Mouse (Mus musculus) lung, postnatal 36 days (tissue): ENCODE results near the gene AU022252.

Experiments
- DNase-seq: peaks from one replicate; pipeline ENCODE4 v3.0.0; 2022; ENCODE audit warnings: mixed read lengths

AU022252 gene

GRCm38 (mm10) chr4:119183525-119183924, 49.0 kb downstream of the AU022252 start:
- DNase-seq: no peak

DNA sequence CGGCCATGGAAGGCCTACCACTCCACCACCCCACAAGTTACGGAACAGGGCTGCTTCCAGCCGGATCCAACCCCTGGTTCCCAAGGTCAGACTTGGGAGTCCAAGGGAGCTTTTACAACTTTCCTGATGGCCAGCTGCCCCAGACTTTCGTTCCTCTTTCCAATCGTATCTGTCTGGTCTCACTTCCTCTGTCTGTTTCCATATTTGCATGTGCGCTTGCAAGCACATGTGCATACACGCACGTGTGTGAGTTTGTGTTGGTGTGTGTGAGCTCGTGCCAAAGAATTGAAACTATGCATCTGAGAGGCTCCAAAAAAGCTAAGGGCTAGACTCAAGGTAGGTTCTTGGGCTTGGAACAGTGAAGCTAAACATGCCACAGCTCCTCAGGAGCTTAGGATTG, 51.1 kb downstream of the AU022252 start:
- DNase-seq: peak; percentile 53

GRCm38 (mm10) chr4:119180133-119180707, 52.3 kb downstream of the AU022252 start:
- no peak for DNase-seq

DNA sequence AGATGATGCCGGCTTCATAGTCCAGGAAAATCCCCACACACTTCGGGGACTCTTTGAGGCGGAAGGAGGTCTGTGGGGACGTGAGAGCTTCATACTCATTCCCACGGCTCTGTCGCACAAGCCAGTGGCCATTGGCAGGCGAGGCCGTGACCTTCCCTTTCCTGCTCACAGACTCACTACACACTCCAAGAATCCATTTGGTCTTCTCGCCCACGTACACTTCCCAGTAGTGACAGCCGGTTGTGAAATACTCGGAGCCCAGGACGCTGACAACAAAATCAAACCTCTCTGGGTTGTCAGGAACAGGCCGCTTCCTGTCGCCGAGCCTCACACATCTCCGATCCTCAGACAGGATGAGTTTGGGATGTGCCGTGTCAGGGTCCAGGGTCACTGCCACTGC, 54.2 kb downstream of the AU022252 start:
- peak; percentile 34 for DNase-seq

- DNase-seq: peak; percentile 44
Observed at GRCm38 (mm10) chr4:119177702-119178101, 54.8 kb downstream of the AU022252 start.

DNA sequence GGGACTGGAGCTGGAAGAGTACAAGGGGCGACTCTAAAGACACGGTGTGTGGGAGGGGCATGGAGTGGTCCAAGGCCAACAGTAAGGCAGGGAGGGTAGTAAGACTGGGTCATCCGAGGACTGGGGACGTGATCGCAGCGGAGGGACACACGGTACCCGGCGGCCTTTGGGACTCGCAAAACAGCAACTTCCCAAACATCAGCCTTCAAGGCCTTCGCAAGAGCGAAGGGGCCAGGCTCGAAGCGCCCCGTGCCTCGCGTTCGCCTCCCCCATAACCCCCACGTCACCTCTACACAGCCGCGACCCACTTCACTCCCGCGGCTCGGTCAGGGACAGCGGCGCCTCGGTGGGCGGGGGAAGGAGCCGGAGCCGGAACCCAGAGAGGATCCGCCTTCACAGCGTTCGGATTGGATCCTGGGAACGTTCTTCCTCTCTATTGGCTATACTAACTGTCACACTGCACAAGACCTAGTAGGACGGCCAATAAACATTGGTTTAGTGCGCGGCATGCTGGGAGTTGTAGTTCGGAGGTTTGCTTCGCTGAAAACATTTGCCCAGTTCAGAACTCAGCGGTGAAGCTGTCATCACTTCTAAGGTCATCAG, 58.6 kb downstream of the AU022252 start, which contains the start of gene Zfp691:
Gene Zfp691, minus strand, starts transcription at position 345 of the 603 bp plus-strand sequence.
- DNase-seq: peak; percentile 99

DNA sequence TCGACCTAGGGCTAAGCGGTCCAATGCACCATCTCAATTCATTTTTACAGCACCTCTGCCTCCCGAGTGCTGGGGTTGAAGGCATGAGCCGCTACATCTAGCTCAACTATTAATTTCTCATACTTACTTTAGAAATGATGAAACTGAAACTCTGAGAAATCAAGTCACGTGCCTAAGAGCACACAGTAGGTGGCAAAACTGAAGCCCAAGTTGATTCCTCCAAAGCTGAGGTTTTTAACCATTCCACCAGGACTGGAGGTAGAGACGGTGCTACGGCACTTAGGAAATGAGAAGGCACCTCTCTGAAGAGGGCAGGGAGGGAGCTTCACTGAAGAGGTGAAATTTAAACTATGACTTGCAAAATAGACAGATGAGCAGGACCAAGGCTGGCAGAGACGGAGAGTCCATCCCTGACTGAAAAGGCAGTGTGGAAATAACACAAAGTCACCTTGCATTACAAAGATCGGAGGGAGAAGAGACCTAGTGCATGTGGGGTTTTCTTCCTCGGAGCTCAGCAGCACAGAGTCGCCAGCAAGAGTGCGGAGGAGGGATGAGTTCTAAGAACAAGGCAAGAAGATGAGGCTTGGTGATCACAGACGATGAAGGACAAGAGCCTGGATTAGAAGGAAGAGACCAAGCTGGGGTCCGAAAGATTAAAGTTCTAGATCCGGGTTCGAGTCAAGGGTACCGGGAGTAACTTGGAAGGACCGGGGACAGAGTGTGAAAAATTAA, 59.4 kb downstream of the AU022252 start:
- no peak for DNase-seq

DNA sequence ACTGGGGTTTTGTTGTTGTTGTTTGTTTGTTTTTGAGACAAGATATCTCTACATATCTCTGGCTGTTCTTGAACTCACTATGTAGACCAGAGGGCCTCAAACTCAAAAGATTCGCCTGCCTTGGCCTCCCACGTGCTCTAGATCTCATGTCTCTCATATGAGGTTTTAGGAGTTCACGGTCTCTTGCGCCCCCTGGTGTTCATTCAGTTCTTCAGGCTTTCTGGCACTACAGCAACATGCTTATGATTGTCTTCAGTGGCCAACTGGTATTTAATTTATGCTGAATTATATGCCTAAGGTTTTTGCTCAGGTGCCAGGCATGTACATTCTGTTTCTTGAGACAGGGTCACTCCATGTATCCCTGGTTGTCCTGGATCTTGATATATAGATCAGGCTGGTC, 64.8 kb downstream of the AU022252 start:
- peak; percentile 94 for DNase-seq

DNA sequence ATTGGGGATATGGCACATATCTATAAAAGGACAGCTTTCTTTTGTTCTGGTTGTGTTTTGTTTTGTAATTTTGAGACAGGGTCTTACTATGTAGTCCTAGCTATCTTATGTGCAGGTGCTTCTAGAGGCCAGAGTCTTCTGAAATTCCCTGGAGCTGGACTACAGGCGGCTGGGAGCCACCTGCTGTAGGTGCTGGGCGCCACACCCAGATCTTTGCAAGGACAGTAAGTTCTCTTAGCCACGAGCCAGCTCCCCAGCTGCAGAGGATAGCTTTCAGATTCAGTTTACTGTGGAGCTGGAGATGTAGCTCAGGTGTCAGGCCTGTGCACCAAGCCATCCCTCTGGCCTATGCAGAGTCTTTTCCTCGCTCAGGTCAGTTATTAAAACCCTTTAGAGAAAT, 65.4 kb downstream of the AU022252 start:
- DNase-seq: no peak

GRCm38 (mm10) chr4:119165916-119166315, 66.6 kb downstream of the AU022252 start:
- DNase-seq: no peak

DNA sequence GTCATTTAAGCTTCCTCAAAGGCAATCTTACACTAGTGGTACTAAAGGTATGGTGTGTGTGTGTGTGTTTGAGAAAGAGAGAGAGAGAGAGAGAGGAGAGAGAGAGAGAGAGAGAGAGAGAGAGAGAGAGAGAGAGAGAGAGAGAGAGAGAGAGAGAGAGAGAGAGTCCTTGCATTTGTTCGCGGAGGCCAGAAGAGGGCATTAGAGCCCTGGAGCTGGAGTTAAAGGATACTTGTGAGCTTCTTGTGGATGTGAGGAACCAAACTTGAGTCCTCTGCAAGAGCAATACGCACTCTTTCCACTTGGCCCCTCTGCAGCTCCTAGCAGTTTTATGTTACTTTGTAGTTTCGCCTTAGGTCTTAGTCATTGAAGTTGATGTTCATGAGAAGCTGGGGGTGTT, 69.5 kb downstream of the AU022252 start:
- DNase-seq: no peak

DNA sequence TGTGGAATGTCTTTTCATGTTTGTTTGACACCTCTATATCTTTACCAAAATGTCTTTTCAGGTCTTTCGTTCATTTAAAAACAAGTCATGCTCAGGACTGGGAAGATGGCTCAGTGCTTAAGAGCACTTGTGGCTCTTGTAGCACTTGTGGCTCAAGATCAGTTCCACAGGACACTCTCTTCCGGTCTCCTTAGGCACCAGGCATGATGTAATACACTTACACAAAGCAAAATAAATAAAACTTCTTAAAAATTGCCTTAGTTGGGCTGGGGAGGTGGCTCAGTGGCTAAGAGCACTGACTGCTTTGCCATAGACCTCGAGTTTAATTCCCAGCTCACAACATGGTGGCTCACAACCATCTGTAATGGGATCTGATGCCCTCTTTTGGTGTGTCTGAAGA, 71.2 kb downstream of the AU022252 start:
- no peak for DNase-seq

DNA sequence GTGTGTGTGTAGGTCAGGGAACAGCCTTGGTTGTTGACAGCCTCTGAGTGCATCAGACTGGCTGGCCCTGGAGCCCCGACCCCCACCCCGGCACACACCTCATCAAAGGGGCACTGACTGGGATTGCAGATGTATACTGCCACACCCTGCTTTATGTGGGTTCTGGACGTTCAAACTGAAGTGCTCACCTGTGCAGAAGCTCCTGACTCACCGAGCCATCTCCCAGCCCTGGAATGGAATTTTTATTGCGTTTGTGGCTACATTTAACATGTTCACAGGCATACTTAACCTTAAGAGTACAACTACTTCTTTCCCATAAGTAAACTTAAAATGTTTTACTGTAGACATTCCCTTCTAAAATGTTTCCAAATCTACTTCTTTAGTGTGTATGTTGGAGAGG, 74.6 kb downstream of the AU022252 start:
- peak; percentile 30 for DNase-seq

DNA sequence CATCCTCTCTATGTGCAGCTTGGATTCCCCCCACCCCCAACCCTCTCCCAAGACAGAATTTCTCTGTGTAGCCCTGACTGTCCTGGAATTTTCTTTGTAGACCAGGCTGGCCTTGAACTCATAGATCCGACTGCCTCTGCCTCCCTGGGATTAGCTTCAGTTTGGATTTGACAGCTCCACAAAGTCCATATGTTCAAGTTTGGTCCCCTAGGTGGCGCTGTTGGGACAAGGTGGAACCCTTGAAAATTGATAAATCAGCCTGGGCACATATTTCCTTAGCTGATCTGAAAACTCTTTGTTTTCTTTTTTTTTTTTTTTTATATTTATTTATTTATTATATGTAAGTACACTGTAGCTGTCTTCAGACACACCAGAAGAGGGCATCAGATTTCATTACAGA, 75.3 kb downstream of the AU022252 start:
- peak; percentile 88 for DNase-seq
